Mouse (Mus musculus) kidney, postnatal 25 days (tissue): ENCODE measurements around the gene Usp46.

Source experiments
- DNase-seq, 2 experiments: peaks; one replicate each; pipeline ENCODE4 v3.0.0; 2021; ENCODE audit warnings: mixed read lengths in 2 of 2

Gene Usp46

DNA sequence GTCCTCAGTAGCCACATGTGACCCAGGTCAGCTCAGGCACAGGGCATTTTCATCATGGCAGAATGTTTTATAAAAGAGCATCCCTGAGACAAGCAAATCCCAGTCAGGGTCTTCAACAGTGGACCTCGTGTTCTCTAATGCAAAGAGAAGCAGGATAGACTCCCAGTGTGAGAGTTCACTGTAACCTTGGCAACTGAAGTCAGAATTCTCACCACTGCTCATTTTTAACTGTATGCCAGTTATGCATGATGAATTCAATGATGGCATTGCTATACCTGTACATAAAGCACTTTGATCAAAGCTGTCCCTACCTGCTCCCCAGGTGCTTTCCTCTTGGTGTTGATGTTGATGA lies 116.6 kb downstream of the Usp46 start:
- no peak for DNase-seq

DNA sequence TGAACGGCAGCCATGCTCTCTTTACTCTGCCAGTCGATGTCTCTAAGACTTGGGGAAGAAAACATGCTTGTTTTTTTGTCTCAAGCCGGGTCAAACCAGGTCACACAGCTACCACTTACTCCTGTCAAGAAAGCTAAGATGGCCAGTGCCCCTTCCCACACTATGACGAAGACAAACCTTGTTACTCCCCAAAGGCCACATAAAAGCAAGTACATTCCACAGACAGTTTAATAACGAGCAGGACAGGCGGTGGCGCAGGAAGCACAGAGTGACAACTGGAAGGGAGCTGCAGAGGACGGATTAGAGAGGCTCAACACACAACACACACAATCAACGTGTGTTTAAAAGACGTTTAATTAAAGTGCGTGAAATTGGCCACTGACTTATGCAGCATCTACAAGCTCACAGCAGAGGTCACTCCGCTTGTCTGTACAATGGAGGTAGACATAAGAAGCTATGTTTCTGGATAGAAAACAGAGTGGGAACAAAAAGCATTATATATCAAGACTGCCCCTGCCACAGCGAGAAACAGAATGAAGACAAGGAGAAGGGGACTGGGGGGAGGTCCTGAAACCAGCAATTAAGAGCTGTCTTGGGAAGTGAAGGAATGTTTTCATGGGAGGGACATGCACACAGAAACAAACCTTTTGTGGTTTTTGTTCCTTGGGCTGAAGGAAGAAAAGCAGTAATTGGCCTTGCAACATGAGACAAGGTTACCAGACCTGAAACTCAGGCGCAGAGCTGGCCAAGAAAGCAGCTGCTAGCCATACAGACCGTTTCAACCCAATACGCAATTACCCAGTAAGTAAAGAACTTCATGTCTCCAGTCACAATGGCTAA lies 117.2 kb downstream of the Usp46 start:
- peak; percentile 10 to 40 for DNase-seq
